Mouse (Mus musculus): ENCODE data around the gene Gars. TPM values are rescaled to one million over a fixed set of nuclear protein-coding genes. Genes with fewer than 3 reads are reported as not detected.
A peak's percentile ranks its signal among the peaks of the same experiment; 100 is the strongest.

The Gars gene
- total RNA-seq, 2 experiments from 2014 or later: 87.6 to 90.8 TPM

DNA sequence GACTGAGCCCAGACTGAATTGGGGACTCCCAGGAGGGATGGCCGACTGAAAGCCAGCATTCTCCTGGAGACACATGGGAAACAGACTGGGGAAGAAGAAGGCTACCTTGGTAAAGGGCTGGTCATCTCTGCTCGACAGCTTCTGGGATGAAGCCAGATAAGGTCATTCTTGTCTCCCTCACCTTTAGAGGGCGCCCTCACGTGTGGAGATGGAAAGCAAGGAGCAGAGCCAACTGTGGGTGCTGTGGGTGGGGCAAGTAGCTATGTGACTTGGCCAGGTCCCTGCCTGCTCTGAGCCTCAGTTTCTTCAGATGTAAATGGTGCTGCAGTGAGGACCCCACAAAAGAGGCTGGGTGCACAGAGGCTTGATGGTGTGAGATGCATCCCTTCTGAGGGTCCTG lies 52.8 kb downstream of the Gars start:
- no peak for DNase-seq (ENCODE audit: low spot score in 2 of 2)

DNA sequence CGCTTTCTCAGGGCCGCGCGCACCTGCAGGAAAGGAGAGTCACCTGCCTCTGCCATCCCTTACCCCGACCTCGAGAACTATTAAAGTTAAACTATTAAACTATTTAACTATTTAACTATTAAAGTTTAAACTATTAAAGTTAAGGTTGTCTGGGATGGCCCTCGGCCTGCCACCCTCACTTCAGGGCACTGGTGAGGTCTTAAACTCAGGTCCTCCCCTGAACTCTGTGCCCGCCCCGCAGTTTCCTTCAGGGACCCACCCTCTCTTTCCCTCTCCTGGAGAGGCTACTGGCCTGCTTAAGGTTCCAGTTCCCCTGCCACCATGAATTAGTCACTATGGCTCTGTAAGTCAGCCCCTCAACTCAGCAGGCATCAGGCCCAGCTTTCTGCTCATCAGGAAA lies 53.6 kb downstream of the Gars start:
- DNase-seq (ENCODE audit: low spot score in 2 of 2): no peak

DNA sequence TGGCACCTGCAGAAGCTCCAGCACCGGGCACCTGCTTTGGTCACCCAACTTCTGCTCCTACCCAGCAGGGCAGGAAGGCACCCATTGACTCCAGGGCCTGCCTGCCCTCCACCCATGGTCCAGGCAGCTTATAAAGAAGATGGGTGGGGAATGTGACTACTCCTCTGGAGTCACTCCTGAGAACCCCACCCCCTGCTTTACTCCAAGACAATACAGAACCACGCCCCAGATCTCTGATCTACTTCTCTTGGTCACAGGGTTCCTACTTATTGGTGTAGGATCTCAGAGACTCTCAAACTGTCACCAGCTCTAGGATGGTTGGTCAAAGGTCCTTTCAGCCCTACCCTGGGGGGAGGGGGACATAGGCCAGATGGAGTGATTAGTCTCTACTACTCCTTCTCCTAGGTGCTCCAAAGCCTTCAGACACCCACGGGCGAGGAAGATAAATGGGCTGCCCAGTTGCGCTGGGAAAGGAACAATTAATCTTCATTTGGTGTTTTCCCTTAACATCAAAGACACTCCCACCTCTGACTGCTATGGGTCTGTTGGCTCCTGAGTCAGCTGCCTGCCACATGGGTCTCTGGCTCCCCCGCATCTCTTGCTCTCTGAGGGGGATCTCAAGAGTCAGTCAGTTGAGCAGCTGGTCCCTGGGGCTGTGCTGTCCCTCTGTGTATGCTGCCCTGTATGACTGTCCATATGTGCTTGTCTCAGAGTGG lies 55.8 kb downstream of the Gars start:
- no peak for DNase-seq (ENCODE audit: low spot score in 2 of 2)

DNA sequence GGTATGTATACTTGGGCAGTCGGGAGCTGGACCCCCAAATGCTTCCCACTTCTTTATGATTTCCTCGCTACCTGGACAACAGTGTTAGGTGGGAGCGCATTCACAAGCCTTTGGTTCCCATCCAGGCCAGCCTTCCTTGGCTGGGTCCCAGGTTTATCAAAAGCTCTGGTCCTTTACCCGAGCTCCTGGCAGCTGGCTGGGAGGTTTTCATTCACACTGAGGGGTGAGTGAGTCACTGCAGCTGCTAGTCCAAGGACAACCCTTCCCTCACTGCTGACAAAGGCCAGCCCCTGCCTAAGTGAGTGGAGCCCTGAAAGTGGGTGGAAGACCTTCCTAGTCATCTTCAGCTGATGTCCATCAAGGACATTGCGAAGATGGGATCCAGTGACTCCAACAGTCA lies 60.2 kb downstream of the Gars start:
- DNase-seq (ENCODE audit: low spot score in 2 of 2): no peak

DNA sequence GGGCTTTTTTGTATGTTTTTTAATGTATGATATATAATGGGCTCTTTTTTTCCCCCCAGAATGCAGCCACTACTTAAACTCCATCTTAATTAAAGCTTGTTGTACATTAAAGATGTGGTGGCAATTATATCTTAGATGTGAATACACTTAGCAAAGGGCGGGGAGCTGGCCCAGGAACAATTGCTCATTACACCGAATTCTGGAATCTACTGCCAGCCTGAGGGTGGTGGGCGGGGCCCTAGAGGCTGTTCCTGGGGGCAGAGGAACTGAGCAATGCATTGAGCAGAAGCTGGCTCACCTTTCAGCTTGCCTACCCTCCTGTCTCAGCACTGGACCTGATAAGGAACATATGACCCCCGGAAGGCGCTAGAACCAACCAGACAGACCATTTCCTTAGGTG lies 60.8 kb downstream of the Gars start:
- no peak for DNase-seq (ENCODE audit: low spot score in 2 of 2)

DNA sequence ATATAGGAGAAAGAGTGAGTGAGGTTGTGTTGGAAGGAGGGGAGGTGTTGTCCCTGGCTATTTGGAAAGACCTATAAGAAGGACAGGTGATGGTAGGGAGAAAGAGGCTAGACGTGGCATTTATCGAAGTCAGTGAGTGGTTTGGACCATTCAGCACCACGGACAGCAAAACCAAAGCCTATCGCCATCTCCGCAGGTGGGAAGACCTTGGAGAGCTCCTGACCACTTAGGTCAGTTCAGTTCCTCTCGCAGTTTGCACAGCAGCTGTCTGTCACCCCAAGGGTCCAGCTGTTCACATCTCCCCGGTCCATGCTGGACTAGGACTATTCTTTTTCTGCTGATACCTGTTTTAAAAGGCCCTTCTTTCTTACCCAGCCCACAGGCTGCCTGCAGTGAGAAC lies 70.6 kb downstream of the Gars start:
- peak in 1 of 2 experiments; percentile 53 for DNase-seq (ENCODE audit: low spot score in 2 of 2)

DNA sequence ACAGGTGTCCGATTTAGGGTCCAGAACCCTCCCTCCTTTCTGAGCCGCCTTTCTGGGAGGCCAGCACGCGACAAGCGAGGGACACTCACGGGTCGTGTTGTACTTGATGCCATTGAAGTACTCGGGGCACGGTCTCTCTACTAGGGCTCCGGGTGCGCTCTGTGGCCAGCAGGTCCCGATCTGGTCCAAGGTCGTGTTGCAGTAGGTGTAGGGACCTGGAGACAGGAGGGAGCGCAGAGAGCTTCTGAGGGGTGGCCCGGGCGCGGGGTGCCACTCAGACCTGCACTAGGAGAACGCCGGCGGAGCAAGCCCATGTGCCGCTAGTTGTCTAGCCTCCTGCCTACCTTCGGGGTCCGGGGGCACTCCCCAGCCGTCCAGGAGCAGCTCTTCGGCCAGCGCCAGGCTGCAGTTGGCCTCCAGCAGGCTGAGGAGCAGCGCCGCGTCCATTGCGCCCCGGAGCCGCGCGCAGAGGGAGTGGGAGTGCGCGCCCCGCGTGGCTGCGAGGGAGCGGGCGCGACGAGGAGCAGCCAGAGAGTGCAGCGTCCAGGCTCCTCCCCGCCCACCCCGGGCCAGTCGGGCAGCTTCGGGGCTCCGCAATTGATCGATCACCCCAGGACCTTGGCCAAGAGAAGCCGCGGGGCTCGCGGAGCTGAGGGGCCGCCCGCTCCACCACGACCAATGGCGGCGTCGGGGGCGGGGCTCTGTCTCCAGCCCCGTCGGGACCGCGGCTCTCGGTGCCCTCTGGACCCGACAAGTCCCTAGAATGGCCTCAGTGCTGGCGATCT lies 79.7 kb downstream of the Gars start:
- DNase-seq (ENCODE audit: low spot score in 2 of 2): no peak

DNA sequence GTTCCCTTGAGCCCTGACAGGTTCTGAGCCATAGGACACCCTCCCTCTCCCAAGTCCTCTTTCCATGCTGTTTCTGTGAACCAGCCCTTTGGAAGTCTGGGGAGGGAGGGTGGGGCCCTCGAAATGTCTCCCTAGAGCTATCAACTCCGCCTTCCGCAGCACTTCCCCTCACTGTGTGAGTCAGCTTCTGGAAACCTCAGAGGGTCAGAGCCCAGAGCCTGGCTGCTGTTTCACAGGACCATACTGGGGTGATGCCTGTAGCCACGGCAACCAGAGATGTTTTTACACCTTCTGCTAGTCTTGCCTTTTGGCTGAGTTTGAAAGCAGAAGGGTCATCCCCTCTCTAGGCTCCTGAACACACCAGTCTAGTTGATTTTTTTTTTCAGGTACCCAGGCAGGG lies 85.2 kb downstream of the Gars start:
- DNase-seq (ENCODE audit: low spot score in 2 of 2): no peak

DNA sequence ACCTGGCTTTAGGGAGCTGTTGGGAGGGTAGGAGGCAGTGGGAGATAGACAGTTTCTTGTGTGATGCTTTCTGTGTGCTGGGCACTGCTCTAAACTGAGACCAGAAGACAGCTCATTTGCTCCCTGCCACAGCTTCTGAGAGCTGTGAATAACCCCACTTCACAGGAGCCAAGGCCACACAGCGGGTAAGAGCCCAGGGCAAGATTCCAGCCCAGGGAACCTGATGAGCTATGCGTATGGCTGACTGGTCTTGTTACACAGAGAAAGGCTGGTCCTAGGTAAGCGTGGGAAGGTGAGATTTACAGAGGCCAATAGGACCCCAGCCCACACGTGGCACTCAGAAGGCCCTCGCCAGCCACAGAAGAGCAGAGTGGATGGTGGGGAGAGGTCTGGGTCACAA lies 88.8 kb downstream of the Gars start:
- DNase-seq (ENCODE audit: low spot score in 2 of 2): no peak

DNA sequence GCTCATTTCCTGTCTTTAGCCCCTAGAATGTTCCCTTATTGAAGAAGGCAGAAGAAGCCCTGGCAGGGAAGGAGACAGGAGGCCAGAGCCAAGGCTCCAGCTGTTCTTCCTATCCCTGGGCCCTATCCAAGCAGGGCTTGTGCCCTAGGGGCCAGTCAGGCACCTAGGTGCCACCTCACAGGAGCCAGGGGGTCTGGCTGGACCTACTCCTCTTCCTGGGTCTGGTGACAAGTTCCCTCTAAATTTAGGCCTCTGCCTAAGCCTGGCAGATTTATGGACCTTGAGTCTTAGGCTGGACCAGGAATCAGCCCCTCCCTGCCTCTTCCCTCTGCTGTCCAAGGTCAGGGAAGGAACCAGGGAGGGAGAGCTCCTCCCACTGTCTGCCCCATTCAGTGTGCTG lies 90.6 kb downstream of the Gars start:
- DNase-seq (ENCODE audit: low spot score in 2 of 2): no peak

Other genes starting within 250 kb of the Gars start
- gene Znrf2, start 221.1 kb upstream of the Gars start, total RNA-seq (2021): 10 to 100 TPM; 10.9 to 11.0 TPM
- gene Nod1, start 65.4 kb upstream of the Gars start, total RNA-seq (2021): 1 to 10 TPM; 9.2 to 9.3 TPM
- gene Ggct, start 45.1 kb upstream of the Gars start, total RNA-seq (2021): 1 to 10 TPM; 5.5 to 5.8 TPM
- gene Crhr2, start 95.0 kb downstream of the Gars start, total RNA-seq (2021): 1 to 10 TPM; 3.5 to 4.1 TPM
- gene Inmt, start 137.0 kb downstream of the Gars start, total RNA-seq (2021): not detected
- gene Mindy4, start 165.4 kb downstream of the Gars start, total RNA-seq (2021): 1 to 10 TPM; 4.1 to 4.4 TPM

All from gastrocnemius, postnatal 4 days (tissue).